Mouse (Mus musculus): ENCODE data around the gene Igf2. TPM values are rescaled to one million over a fixed set of nuclear protein-coding genes. Genes with fewer than 3 reads are reported as not detected.

The Igf2 gene
- polyA plus RNA-seq, 1 experiment from 2014 or later: 0.13 TPM

- ATAC-seq (no peak), DNase-seq (ENCODE audit: low read depth, low spot score) (no peak)
- ChIA-PET POLR2A (interaction anchor here (0.6 kb wide), 1 partner anchor 469 kb away, joined by 3 read pairs; no protein-coding TSS in a partner anchor), CTCF (no interaction called here)
- in situ Hi-C loops (cut with MboI; ENCODE audit: low pct_unique_long_range_greater_than_20kb): no loop called here
- TF ChIP-seq CTCF (IDR thresholded peaks at IDR 0.05): no peak
- peaks cover 52% of the 10 kb centered on the region for H3K27me3 ChIP-seq
These were observed 7.4 kb downstream of the Igf2 start for GRCm38 (mm10) chr7:142659181-142659681.

GRCm38 (mm10) chr7:142658681-142659180 is 7.9 kb downstream of the Igf2 start:
- TF ChIP-seq CTCF (IDR thresholded peaks at IDR 0.05): no peak
- no peak for ATAC-seq
- CTCF ChIA-PET: interaction anchor here (0.7 kb wide), 1 partner anchor 812 kb away, joined by 3 read pairs; no protein-coding TSS in a partner anchor

GRCm38 (mm10) chr7:142657821-142658614 is 8.6 kb downstream of the Igf2 start:
- H3K27me3 ChIP-seq: peaks cover 52% of the 10 kb centered on the region
- in situ Hi-C loops (cut with MboI; ENCODE audit: low pct_unique_long_range_greater_than_20kb): no loop called here
- POLR2A ChIA-PET: no interaction called here
- no peak for TF ChIP-seq CTCF (IDR thresholded peaks at IDR 0.05)
- ATAC-seq (no peak), DNase-seq (ENCODE audit: low read depth, low spot score) (no peak)
- CTCF ChIA-PET: interaction anchor here (0.7 kb wide), 1 partner anchor 812 kb away, joined by 3 read pairs; no protein-coding TSS in a partner anchor

More at GRCm38 (mm10) chr7:142658681-142659180, 7.9 kb downstream of the Igf2 start:
- in situ Hi-C loops (cut with MboI; ENCODE audit: low pct_unique_long_range_greater_than_20kb): no loop called here
- DNase-seq (ENCODE audit: low read depth, low spot score): no peak
- H3K27me3 ChIP-seq: peaks cover 56% of the 10 kb centered on the region
- POLR2A ChIA-PET: interaction anchor here (0.6 kb wide), 1 partner anchor 470 kb away, joined by 3 read pairs; no protein-coding TSS in a partner anchor

GRCm38 (mm10) chr7:142657341-142657791 is 9.2 kb downstream of the Igf2 start:
- ATAC-seq (no peak), DNase-seq (ENCODE audit: low read depth, low spot score) (no peak)
- TF ChIP-seq CTCF (IDR thresholded peaks at IDR 0.05): no peak
- ChIA-PET POLR2A (no interaction called here), CTCF (no interaction called here)
- peaks cover 48% of the 10 kb centered on the region for H3K27me3 ChIP-seq
- in situ Hi-C loops (cut with MboI; ENCODE audit: low pct_unique_long_range_greater_than_20kb): no loop called here

- ChIA-PET POLR2A (no interaction called here), CTCF (interaction anchor here (1.0 kb wide), 1 partner anchor 16 kb away, joined by 3 read pairs; no protein-coding TSS in a partner anchor)
- H3K27me3 ChIP-seq: peaks cover 38% of the 10 kb centered on the region
- in situ Hi-C loops (cut with MboI; ENCODE audit: low pct_unique_long_range_greater_than_20kb): no loop called here
- no peak for DNase-seq (ENCODE audit: low read depth, low spot score)
- no peak for ATAC-seq
- TF ChIP-seq CTCF (IDR thresholded peaks at IDR 0.05): no peak
These were observed 10.6 kb downstream of the Igf2 start for GRCm38 (mm10) chr7:142656055-142656454.

GRCm38 (mm10) chr7:142655633-142656032 is 11.0 kb downstream of the Igf2 start:
- in situ Hi-C loops (cut with MboI; ENCODE audit: low pct_unique_long_range_greater_than_20kb): no loop called here
- DNase-seq (ENCODE audit: low read depth, low spot score) (no peak), ATAC-seq (no peak)
- ChIA-PET CTCF (interaction anchor here (1.0 kb wide), 1 partner anchor 16 kb away, joined by 3 read pairs; no protein-coding TSS in a partner anchor), POLR2A (no interaction called here)
- peaks cover 34% of the 10 kb centered on the region for H3K27me3 ChIP-seq
- no peak for TF ChIP-seq CTCF (IDR thresholded peaks at IDR 0.05)

- POLR2A ChIA-PET: no interaction called here
- H3K27me3 ChIP-seq: peaks cover 27% of the 10 kb centered on the region
- in situ Hi-C loops (cut with MboI; ENCODE audit: low pct_unique_long_range_greater_than_20kb): no loop called here
- no peak for DNase-seq (ENCODE audit: low read depth, low spot score)
- TF ChIP-seq CTCF (IDR thresholded peaks at IDR 0.05): no peak
- ATAC-seq: no peak
- CTCF ChIA-PET: no interaction called here
These were observed 12.9 kb downstream of the Igf2 start for GRCm38 (mm10) chr7:142653726-142654125.

- CTCF ChIA-PET: no interaction called here
- DNase-seq (ENCODE audit: low read depth, low spot score): no peak
- POLR2A ChIA-PET: no interaction called here
- peaks cover 3% of the 10 kb centered on the region for H3K27me3 ChIP-seq
- no peak for TF ChIP-seq CTCF (IDR thresholded peaks at IDR 0.05)
- in situ Hi-C loops (cut with MboI; ENCODE audit: low pct_unique_long_range_greater_than_20kb): no loop called here
- ATAC-seq: no peak
These were observed 19.9 kb downstream of the Igf2 start for GRCm38 (mm10) chr7:142646676-142647075.

- DNase-seq (ENCODE audit: low read depth, low spot score) (no peak), ATAC-seq (no peak)
- no peak for TF ChIP-seq CTCF (IDR thresholded peaks at IDR 0.05)
- CTCF ChIA-PET: no interaction called here
- in situ Hi-C loops (cut with MboI; ENCODE audit: low pct_unique_long_range_greater_than_20kb): no loop called here
- H3K27me3 ChIP-seq: no peaks in the 10 kb centered on the region
- POLR2A ChIA-PET: no interaction called here
These were observed 21.6 kb downstream of the Igf2 start for GRCm38 (mm10) chr7:142645045-142645444.

- no peak for ATAC-seq
- TF ChIP-seq CTCF (IDR thresholded peaks at IDR 0.05): no peak
- in situ Hi-C loops (cut with MboI; ENCODE audit: low pct_unique_long_range_greater_than_20kb): no loop called here
- ChIA-PET POLR2A (no interaction called here), CTCF (no interaction called here)
- H3K27me3 ChIP-seq: peaks cover 3% of the 10 kb centered on the region
- no peak for DNase-seq (ENCODE audit: low read depth, low spot score)
These were observed 30.4 kb downstream of the Igf2 start for GRCm38 (mm10) chr7:142636178-142636577.

GRCm38 (mm10) chr7:142630691-142631090 is 35.9 kb downstream of the Igf2 start:
- DNase-seq (ENCODE audit: low read depth, low spot score) (no peak), ATAC-seq (no peak)
- in situ Hi-C loops (cut with MboI; ENCODE audit: low pct_unique_long_range_greater_than_20kb): no loop called here
- ChIA-PET POLR2A (no interaction called here), CTCF (interaction anchor here (1.2 kb wide), 1 partner anchor 9 kb away, joined by 4 read pairs; no protein-coding TSS in a partner anchor)
- TF ChIP-seq CTCF (IDR thresholded peaks at IDR 0.05): no peak
- H3K27me3 ChIP-seq: peaks cover 3% of the 10 kb centered on the region
